Comparison of ENCODE assay signal across 15 mouse cellular contexts in the genomic region with DNA sequence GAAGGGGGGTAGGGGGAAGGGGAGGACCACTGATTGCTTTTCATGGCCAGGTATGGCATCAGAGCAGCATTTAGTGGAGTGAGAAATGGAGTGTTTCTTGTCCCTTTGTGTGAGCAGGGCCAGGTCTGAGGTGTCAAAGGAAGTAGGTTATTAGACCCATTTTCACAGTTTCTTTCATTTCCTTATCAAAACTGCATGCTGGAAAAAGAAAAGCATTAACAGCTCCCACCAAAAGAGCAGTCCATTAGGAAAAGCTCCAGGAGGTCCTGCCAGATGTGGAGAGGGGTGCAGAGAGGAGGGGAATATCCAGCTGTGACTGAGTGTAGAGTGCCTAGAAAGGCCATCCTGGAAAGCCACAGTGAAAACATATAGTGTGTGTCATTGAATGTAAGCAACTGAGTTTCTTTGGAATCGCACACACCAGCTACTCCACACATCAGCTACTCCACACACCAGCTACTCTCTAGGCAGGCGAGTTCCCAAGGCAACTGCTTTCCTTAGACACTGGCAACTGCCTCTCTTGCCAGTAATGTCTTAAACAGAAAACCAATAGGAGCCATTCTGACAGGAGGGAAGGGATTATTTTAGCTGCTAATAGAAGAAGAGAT. TPM values are rescaled to one million over a fixed set of nuclear protein-coding genes. Genes with fewer than 3 reads are reported as not detected.
DNase-seq lines count a peak whose midpoint lies in the region; ATAC-seq and TF ChIP-seq lines count a peak whose summit lies in the region.
"Had no signal": no experiment of that assay in that cellular context is flagged by ENCODE, and none has a peak within 500 bp of the region (broad histone marks: within the 10 kb centered on the region; RNA-seq: fewer than 3 reads in every experiment).

No protein-coding gene starts in this region.

- H3K4me3 ChIP-seq in limb, embryonic 10.5 days = peak overlapping the region; percentile 15; the same call in 1 of the 2 replicates
- H3K4me3 ChIP-seq in liver, embryonic 15.5 days (replicated peaks) = no peak overlapping the region
- H3K4me3 ChIP-seq in heart, embryonic 12.5 days = no peak overlapping the region
- no peak overlapping the region for H3K4me3 ChIP-seq in gastrocnemius, adult 2 months

- H3K36me3 ChIP-seq in limb, embryonic 10.5 days = peaks cover 6% of the 10 kb centered on the region
- H3K36me3 ChIP-seq in liver, embryonic 15.5 days (replicated peaks) = peaks cover 20% of the 10 kb centered on the region
- H3K36me3 ChIP-seq in heart, embryonic 12.5 days = no peaks in the 10 kb centered on the region

- peak overlapping the region; percentile 35 for H3K4me2 ChIP-seq in liver, embryonic 15.5 days
- no peak overlapping the region for H3K4me2 ChIP-seq in heart, embryonic 12.5 days

- peak overlapping the region; percentile 48 for H3K9ac ChIP-seq in liver, embryonic 15.5 days
- no peak overlapping the region for H3K9ac ChIP-seq in heart, embryonic 12.5 days

- intact Hi-C loops in gastrocnemius, adult 2 months (cut with DNase I) = no loop called here

- no peak for TF ChIP-seq CTCF in brain, embryonic 14.5 days (IDR thresholded peaks at IDR 0.05; ENCODE audit: borderline replicate concordance, extremely low read depth, insufficient read depth, insufficient read length)
- TF ChIP-seq CTCF in gastrocnemius, adult 2 months (IDR thresholded peaks at IDR 0.05) = no peak

- no peak for TF ChIP-seq POLR2A in brain, embryonic 14.5 days (IDR thresholded peaks at IDR 0.05; ENCODE audit: borderline replicate concordance, extremely low read depth, insufficient read depth, insufficient read length, poor library complexity, severe bottlenecking)

- H3K27me3 ChIP-seq in limb, embryonic 10.5 days (ENCODE audit: low read depth, poor library complexity, severe bottlenecking) = no peaks in the 10 kb centered on the region
- no peaks in the 10 kb centered on the region for H3K27me3 ChIP-seq in liver, embryonic 15.5 days
- no peaks in the 10 kb centered on the region for H3K27me3 ChIP-seq in heart, embryonic 12.5 days (replicated peaks)

- peak overlapping the region; percentile 81 for H3K27ac ChIP-seq in limb, embryonic 10.5 days
- H3K27ac ChIP-seq in liver, embryonic 15.5 days (replicated peaks) = peak overlapping the region; percentile 90
- no peak overlapping the region for H3K27ac ChIP-seq in heart, embryonic 12.5 days (ENCODE audit: poor library complexity, severe bottlenecking)
- no peak overlapping the region for H3K27ac ChIP-seq in gastrocnemius, adult 2 months

- H3K9me3 ChIP-seq in limb, embryonic 10.5 days (replicated peaks) = 0 out of 2 replicates have a peak, but pooled peaks cover 6% of the 10 kb centered on the region
- H3K9me3 ChIP-seq in liver, embryonic 15.5 days (replicated peaks) = no peaks in the 10 kb centered on the region; the same call in 1 of the 2 replicates
- peaks cover 7% of the 10 kb centered on the region; the same call in 1 of the 2 replicates for H3K9me3 ChIP-seq in heart, embryonic 12.5 days (replicated peaks)

- DNase-seq in layer of hippocampus, adult 11-12 months (ENCODE audit: low spot score) = peak; percentile 9
- no peak for DNase-seq in layer of hippocampus, adult 18-20 months (ENCODE audit: low spot score in 2 of 2)
- peak; percentile 72 for DNase-seq in brain, embryonic 14.5 days (ENCODE audit: low read depth)
- peak; percentile 57 for DNase-seq in limb, embryonic 10.5 days (ENCODE audit: low spot score)
- DNase-seq in gastrocnemius, adult 2 months = no peak
- DNase-seq: cerebellum, adult 9-10 months; heart, postnatal 10 days; kidney, postnatal 14 days; lung, postnatal 10 days; right cerebral cortex, postnatal 14 days; thymus, postnatal 36 days had no signal

- peak; percentile 55 for ATAC-seq in liver, embryonic 15.5 days (ENCODE audit: insufficient read depth)
- no peak for ATAC-seq in heart, embryonic 12.5 days (ENCODE audit: insufficient number of reproducible peaks, low FRiP score)
- ATAC-seq: activated CD4-positive, CD25-positive, alpha-beta regulatory T cell, adult 4 months; CD4-positive, CD25-positive, alpha-beta regulatory T cell, adult 4 months had no signal

- WGBS in limb, embryonic 10.5 days = 56% methylated on average over 2 of the region's 2 CpGs
- WGBS in liver, embryonic 15.5 days (ENCODE audit: insufficient replicate concordance) = 59% methylated on average over 2 of the region's 2 CpGs
- WGBS in heart, embryonic 12.5 days = 67% methylated on average over 2 of the region's 2 CpGs

- peaks cover 49% of the 10 kb centered on the region for H3K4me1 ChIP-seq in limb, embryonic 10.5 days
- peaks cover 96% of the 10 kb centered on the region for H3K4me1 ChIP-seq in liver, embryonic 15.5 days (replicated peaks)
- H3K4me1 ChIP-seq in heart, embryonic 12.5 days (replicated peaks) = no peaks in the 10 kb centered on the region

RNA-seq across cellular contexts. Expression of gene Cd24a, which starts 46.8 kb away (rescaled TPM):
- total RNA-seq in layer of hippocampus, adult 18-20 months (2021) = 1 to 10 TPM; 6.3 to 6.8 TPM
- polyA plus RNA-seq in brain, embryonic 14.5 days (2012; rRNA removed) = 1,206 and 1,229 TPM in 2 replicates
- polyA plus RNA-seq in limb, embryonic 10.5 days (2016; fragmentation: Nextera tagmentation; extraction: Ambion mirVana) = 568 and 623 TPM in 2 replicates
- polyA plus RNA-seq in liver, embryonic 15.5 days (2015; fragmentation: Nextera tagmentation; extraction: Ambion mirVana) = 938 and 960 TPM in 2 replicates
- 89.2 and 91.1 TPM in 2 replicates for polyA plus RNA-seq in heart, embryonic 12.5 days (2016; fragmentation: Nextera tagmentation; extraction: Ambion mirVana)
- total RNA-seq in gastrocnemius, adult 2 months (2021) = 100 to 1,000 TPM; 120 to 170 TPM

Comparison
In these comparisons a context has a peak if more than half of its experiments do, and no peak if none do; other contexts are left out.
1. DNase-seq: peak in layer of hippocampus, adult 11-12 months (single experiment), brain, embryonic 14.5 days (single experiment) and limb, embryonic 10.5 days (single experiment); none in layer of hippocampus, adult 18-20 months (0 of 2) and gastrocnemius, adult 2 months (single experiment).
2. H3K27ac ChIP-seq: peak in limb, embryonic 10.5 days (single experiment) and liver, embryonic 15.5 days (single experiment); none in heart, embryonic 12.5 days (single experiment) and gastrocnemius, adult 2 months (single experiment).